Mouse (Mus musculus) limb, embryonic 12.5 days (tissue): ENCODE data around the gene Ccr10. TPM values are rescaled to one million over a fixed set of nuclear protein-coding genes. Genes with fewer than 3 reads are reported as not detected.
A peak's percentile ranks its signal among the peaks of the same experiment; 100 is the strongest.

ENCODE experiments used
- ATAC-seq: fragments of 200-750 bp; cut with Nextera tagmentation; 2 replicates; pipeline ENCODE4 v1.8.0; 2017; ENCODE audit warnings: low read depth, moderate TSS enrichment; ENCODE audit not compliant: insufficient number of reproducible peaks, insufficient read depth, low FRiP score, low TSS enrichment
- H3K27ac ChIP-seq: fragments of 300-500 bp; sonication (generic); 2 replicates; pipeline ENCODE4 v1.5.1; 2016; ENCODE audit warnings: mild to moderate bottlenecking, moderate library complexity
- H3K27me3 ChIP-seq: fragments of 300-500 bp; sonication (generic); 2 replicates; pipeline ENCODE4 v1.6.1; 2016; ENCODE audit warnings: mild to moderate bottlenecking, moderate library complexity
- H3K36me3 ChIP-seq: fragments of 300-500 bp; sonication (generic); 2 replicates; pipeline ENCODE4 v1.6.1; 2016; ENCODE audit warnings: mild to moderate bottlenecking, moderate library complexity
- H3K4me1 ChIP-seq: fragments of 300-500 bp; sonication (generic); replicated peaks from 2 replicates; pipeline ENCODE4 v1.6.1; 2016
- H3K4me2 ChIP-seq: fragments of 300-500 bp; sonication (generic); 2 replicates; pipeline ENCODE4 v1.6.1; 2016; ENCODE audit warnings: mild to moderate bottlenecking, moderate library complexity
- H3K4me3 ChIP-seq: fragments of 300-500 bp; sonication (generic); replicated peaks from 2 replicates; pipeline ENCODE4 v1.5.1; 2016; ENCODE audit warnings: mild to moderate bottlenecking
- H3K9ac ChIP-seq: fragments of 300-500 bp; sonication (generic); replicated peaks from 2 replicates; pipeline ENCODE4 v1.6.1; 2016; ENCODE audit warnings: mild to moderate bottlenecking, moderate library complexity
- H3K9me3 ChIP-seq: fragments of 300-500 bp; sonication (generic); 2 replicates; pipeline ENCODE4 v1.6.1; 2016; ENCODE audit warnings: mild to moderate bottlenecking, moderate library complexity
- WGBS: fragments of 180-500 bp; shearing (Covaris S2); methylation state at CpG from one replicate; pipeline ENCODE4 v1.1.7; 2016; 5-methylcytosine and 5-hydroxymethylcytosine counted together
- polyA plus RNA-seq: library from polyadenylated mRNA; unstranded; fragments of >200 nt; fragmentation: Nextera tagmentation; extraction: Ambion mirVana; gene quantifications from 2 replicates; pipeline ENCODE4 v1.2.1, GENCODE M21; 2016

Gene Ccr10
- 0.24 TPM in 1 of 2 replicates, not detected in the other for polyA plus RNA-seq

DNA sequence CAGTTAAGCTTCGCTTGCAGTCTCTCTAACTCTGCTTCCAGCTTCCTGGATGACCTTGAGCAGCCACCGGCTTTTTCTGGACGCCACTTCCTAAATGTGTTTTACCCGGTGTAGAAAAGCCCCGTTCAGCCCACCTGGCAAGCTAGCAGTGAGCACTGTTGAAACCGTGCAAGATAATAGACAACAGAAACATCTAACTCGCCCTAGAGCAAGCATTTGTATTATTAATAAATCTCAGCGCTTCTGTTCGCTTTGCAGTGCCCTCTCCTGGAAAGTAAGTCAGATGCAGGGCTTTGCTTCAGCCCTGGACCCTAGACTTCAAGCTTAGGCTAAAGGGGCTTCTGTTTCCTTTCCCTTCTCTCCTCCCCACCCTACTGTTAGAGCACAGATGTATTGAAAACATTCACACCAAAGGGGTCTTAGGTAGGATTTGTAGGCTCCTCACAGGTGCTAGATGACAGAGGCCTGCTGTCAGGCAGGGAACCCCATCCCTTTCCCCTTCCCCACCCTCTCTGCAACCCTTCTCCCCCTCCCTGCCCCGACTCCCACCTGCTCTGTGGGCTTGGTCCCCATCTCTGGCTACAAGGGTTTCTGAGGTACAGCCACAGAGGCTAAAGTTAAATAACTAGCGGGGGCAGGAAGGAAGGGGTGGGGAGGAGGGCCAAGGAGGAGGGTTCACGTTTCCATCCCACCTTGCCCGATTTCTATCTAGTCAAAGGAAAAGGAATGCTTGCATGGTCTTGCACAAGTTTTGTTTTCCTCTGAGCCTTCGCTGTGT lies at the start of gene Ccr10:
Gene Ccr10 (minus strand): TSS at position 593 of the 778 bp plus-strand sequence.
- H3K27me3 ChIP-seq, result peaks cover 84% of the 10 kb centered on the region
- ATAC-seq, result no peak
- H3K4me2 ChIP-seq, result peak within 1 kb of the TSS; percentile 71
- 26% methylated on average over 14 of the region's 14 CpGs for WGBS
- H3K36me3 ChIP-seq, result no peaks in the 10 kb centered on the region
- H3K4me1 ChIP-seq, result peaks cover 54% of the 10 kb centered on the region
- H3K9ac ChIP-seq, result 0 out of 2 replicates have a peak within 1 kb of the TSS, but pooled peaks have one; percentile 48
- H3K27ac ChIP-seq, result no peak within 1 kb of the TSS
- H3K9me3 ChIP-seq, result no peaks in the 10 kb centered on the region
- peak within 1 kb of the TSS; percentile 36 for H3K4me3 ChIP-seq

DNA sequence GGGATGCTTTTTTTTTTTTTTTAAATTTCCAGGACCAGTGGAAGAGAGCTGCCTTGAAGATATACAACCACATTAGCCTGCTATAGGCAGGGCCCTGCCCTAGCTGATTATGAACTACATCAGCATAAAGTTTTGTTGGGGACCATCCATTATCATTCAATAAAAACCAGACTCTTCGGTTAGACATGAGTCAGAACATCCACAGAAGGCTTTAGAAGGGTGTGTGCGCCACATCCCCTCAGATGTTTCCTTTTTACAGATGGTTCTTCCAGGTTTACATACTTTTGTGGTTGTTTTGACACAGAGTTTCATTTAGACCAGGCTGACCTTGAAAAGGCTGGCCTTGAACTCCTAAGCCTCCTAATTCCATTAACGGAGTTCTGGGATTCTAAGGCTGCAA lies 49.1 kb upstream of the Ccr10 start:
- no peak for ATAC-seq
- no peaks in the 10 kb centered on the region for H3K36me3 ChIP-seq
- no peaks in the 10 kb centered on the region for H3K27me3 ChIP-seq
- H3K27ac ChIP-seq, result no peak overlapping the region
- H3K9me3 ChIP-seq, result no peaks in the 10 kb centered on the region
- 96% methylated on average over 3 of the region's 3 CpGs for WGBS
- H3K4me1 ChIP-seq, result peaks cover 6% of the 10 kb centered on the region; the same call in 1 of the 2 replicates
- H3K4me3 ChIP-seq, result no peak overlapping the region
- H3K9ac ChIP-seq, result no peak overlapping the region
- no peak overlapping the region for H3K4me2 ChIP-seq

DNA sequence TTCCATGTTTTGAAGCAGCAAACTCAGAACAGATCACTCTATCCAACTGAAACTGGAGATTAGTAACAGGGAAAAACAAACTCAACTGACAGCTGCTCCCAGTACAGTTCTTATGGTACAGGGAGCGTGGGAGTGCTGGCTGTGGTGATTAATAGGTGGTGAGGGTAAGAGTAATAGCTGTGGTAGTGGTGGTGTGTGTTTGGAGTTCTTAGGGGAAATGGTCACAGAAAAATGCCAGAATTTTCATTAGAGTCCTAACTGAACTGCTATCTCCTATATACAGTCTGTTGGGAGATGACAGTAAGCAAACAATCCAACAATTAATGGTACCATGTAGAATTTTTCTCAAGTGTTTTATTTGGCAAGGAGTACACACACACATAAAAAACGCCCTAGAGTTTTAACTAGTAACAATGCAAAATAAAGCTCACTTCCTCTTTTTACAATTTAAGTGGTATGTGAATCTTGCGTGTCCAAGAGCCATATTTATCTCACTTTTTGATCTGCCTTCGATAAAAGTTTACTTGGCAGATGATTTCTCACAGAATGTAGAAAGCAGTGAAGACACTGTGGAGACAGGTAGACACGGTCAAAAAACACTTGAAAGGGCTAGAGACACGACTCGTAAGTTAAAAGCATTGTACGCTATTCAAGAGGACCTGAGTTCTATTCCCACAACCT lies 46.2 kb upstream of the Ccr10 start:
- no peak for ATAC-seq
- Histone ChIP-seq H3K4me3 (no peak overlapping the region), H3K4me1 (0 out of 2 replicates have a peak, but pooled peaks cover 6% of the 10 kb centered on the region), H3K27me3 (no peaks in the 10 kb centered on the region), H3K36me3 (peaks cover 13% of the 10 kb centered on the region; the same call in 1 of the 2 replicates), H3K4me2 (no peak overlapping the region), H3K9ac (no peak overlapping the region), H3K9me3 (no peaks in the 10 kb centered on the region), H3K27ac (no peak overlapping the region)
- 89% methylated on average over 8 of the region's 8 CpGs for WGBS

DNA sequence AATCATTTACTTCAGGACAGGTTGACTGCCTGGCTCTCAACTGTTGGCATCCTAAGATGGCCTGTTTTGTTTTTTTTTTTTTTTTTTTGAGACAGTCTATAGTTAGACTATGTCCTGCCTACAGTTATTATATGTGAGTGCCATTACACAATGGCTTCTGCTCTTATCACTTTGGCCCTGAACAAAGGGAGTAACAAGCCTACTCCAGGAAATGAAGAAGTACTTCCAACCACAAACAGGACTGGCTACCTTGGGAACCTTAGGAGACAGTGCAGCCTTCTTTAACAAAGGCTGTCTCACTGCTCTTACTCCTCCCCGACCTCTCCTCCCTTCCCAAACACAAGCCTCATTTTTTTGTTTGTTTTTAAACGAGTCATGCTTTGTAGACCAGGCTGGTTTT lies 45.6 kb upstream of the Ccr10 start:
- Histone ChIP-seq H3K9ac (no peak overlapping the region), H3K4me2 (no peak overlapping the region), H3K27me3 (no peaks in the 10 kb centered on the region), H3K4me1 (0 out of 2 replicates have a peak, but pooled peaks cover 6% of the 10 kb centered on the region), H3K4me3 (no peak overlapping the region), H3K27ac (no peak overlapping the region), H3K9me3 (no peaks in the 10 kb centered on the region), H3K36me3 (peaks cover 18% of the 10 kb centered on the region; the same call in 1 of the 2 replicates)
- no peak for ATAC-seq
- 66% methylated on average over 2 of the region's 2 CpGs for WGBS

DNA sequence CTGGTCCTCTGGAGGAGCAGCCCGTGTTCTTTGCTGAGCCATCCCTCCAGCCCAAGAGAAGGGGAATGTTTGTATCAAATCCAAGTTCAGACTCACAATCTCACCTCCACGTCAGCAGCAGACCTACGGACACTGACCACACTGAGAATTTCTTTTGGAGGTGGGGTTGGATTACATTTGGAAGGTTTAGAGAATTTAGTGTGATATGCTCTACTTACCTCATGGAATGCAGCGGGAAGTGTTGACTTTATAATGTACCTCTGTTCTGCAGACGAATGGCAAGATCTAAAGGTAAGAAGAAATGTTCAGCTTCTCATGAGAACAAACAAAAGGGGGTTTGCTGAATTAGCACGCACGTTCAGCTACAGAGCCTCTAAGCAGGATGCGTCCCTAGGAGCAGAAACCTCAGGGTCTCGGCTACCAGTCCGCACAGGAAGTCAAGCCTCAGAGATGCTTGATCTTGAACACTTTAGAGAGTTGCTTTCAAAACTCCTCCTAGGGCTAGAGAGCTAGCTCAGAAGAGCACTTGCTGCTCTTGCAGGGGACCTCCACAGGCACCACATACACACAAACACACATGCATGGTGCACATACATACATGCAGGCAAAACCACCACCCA lies 43.3 kb upstream of the Ccr10 start:
- no peak overlapping the region for H3K9ac ChIP-seq
- no peak overlapping the region for H3K4me2 ChIP-seq
- H3K4me1 ChIP-seq, result no peaks in the 10 kb centered on the region
- no peaks in the 10 kb centered on the region for H3K27me3 ChIP-seq
- H3K4me3 ChIP-seq, result no peak overlapping the region
- peaks cover 39% of the 10 kb centered on the region for H3K36me3 ChIP-seq
- WGBS, result 85% methylated on average over 10 of the region's 10 CpGs
- no peak overlapping the region for H3K27ac ChIP-seq
- H3K9me3 ChIP-seq, result no peaks in the 10 kb centered on the region
- no peak for ATAC-seq

DNA sequence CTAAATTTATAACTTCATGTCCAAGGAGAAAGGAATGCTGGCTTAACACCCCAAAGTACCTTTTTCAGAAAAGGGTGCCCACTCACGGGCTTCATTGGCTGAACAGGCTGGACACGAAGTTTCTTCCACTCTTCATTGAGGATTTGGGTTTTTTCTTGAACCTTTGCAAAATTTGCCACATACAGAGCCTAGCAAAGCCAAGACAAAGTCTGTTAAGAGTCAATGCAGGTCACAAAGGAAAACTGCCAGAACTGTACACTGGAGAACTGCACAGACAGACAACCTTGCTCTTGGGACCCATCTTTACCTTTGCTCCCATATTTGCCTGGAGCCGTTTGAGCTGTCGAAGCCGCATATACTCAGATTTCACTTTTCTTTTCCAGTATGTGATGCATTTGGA lies 41.7 kb upstream of the Ccr10 start:
- H3K27ac ChIP-seq, result no peak overlapping the region
- no peaks in the 10 kb centered on the region for H3K4me1 ChIP-seq
- no peak overlapping the region for H3K4me3 ChIP-seq
- no peak overlapping the region for H3K4me2 ChIP-seq
- no peaks in the 10 kb centered on the region for H3K27me3 ChIP-seq
- peaks cover 48% of the 10 kb centered on the region for H3K36me3 ChIP-seq
- WGBS, result 91% methylated on average over 5 of the region's 5 CpGs
- H3K9ac ChIP-seq, result no peak overlapping the region
- no peaks in the 10 kb centered on the region for H3K9me3 ChIP-seq
- ATAC-seq, result no peak

DNA sequence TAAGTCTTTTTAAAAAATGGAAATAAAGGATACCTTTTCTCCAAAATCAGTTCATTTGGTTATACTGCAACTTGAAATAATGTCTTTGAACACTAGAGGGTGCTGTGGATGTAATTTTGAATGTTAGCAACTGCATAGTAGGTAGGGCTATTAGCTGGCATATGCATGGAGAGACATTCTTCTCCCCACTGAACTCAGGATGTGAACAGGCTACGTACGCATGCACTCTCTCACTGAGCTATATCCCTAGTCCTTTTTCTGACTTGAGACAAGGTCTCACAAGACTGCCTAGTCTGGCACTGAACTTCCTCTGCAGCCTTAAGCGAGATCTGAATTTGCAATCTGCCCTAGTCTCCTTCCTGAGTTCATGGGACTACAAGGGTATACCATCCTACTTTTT lies 36.7 kb upstream of the Ccr10 start:
- Histone ChIP-seq H3K36me3 (peaks cover 72% of the 10 kb centered on the region), H3K27ac (no peak overlapping the region), H3K4me3 (no peak overlapping the region), H3K27me3 (no peaks in the 10 kb centered on the region), H3K9ac (no peak overlapping the region), H3K4me1 (no peaks in the 10 kb centered on the region), H3K9me3 (no peaks in the 10 kb centered on the region), H3K4me2 (no peak overlapping the region)
- WGBS, result 45% methylated on average over 3 of the region's 3 CpGs
- no peak; the same call in 1 of the 2 replicates for ATAC-seq

DNA sequence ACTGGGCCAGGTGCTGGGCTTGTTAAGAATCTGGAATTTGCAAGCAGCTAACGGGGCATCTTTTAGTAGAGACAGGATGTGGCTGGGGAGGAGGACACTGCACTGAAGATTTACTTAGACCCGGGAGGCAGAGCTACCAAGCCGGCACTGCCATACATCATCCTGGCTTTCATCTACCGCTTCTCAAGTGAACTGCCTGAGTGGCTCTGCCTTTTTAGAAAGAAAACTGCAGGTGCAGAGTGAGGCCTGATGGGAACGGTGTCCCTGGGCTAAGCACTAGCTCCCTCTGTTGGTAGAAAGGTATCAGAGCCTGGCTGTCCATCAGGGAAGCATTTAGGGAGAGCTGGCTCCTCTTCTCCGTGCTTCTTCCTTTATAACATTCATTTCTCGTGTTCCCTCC lies 25.7 kb upstream of the Ccr10 start:
- no peaks in the 10 kb centered on the region for H3K27me3 ChIP-seq
- ATAC-seq, result no peak
- peaks cover 84% of the 10 kb centered on the region for H3K36me3 ChIP-seq
- H3K27ac ChIP-seq, result no peak overlapping the region
- H3K9ac ChIP-seq, result no peak overlapping the region
- no peaks in the 10 kb centered on the region for H3K9me3 ChIP-seq
- no peak overlapping the region for H3K4me3 ChIP-seq
- no peak overlapping the region for H3K4me2 ChIP-seq
- 25% methylated on average over 7 of the region's 7 CpGs for WGBS
- H3K4me1 ChIP-seq, result no peaks in the 10 kb centered on the region

DNA sequence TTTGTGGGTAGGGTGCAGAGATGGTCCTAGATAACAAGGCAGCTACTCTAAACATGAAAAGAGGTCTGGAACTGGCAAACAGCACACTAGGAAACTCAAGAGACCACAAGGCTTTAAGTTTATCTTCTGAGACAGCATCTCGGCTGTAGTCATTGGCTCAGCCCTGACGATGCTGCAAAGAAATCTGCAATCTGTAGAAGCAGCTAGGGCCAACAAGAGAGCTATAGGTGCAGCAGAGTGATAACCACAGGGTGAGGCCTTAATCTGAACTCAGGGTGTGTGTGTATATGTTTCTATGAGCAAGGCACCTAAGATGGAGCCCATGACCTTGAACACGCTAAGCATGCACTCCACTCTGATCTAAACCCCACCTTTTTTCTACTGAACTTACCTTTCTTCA lies 24.3 kb upstream of the Ccr10 start:
- WGBS, result 86% methylated on average over 3 of the region's 3 CpGs
- no peak overlapping the region for H3K4me3 ChIP-seq
- H3K9me3 ChIP-seq, result no peaks in the 10 kb centered on the region
- no peak overlapping the region for H3K9ac ChIP-seq
- H3K4me1 ChIP-seq, result no peaks in the 10 kb centered on the region
- H3K27ac ChIP-seq, result no peak overlapping the region
- no peak overlapping the region for H3K4me2 ChIP-seq
- H3K36me3 ChIP-seq, result peaks cover 90% of the 10 kb centered on the region
- ATAC-seq, result no peak
- H3K27me3 ChIP-seq, result no peaks in the 10 kb centered on the region

DNA sequence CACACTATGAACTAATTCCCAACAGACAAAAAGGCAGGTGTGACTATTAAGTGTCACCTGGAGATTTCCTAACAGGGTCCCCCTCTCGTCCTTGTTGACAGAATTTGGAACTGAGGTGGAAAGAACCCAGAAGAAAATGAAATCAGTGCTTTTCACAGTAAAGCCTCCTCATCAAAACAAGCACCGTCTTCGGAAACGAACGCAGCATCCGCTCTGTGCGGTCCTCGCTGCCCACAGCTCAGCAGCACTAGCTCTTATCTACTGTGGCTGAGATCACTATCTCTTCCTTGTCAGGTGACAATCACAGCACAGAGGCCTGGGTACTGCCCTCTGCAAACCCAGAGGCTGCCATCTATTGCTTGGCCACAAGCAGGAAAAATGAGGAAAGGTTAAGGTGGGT lies 20.9 kb upstream of the Ccr10 start:
- H3K4me1 ChIP-seq, result peaks cover 6% of the 10 kb centered on the region
- H3K9me3 ChIP-seq, result no peaks in the 10 kb centered on the region
- H3K4me2 ChIP-seq, result no peak overlapping the region
- WGBS, result 89% methylated on average over 8 of the region's 8 CpGs
- no peaks in the 10 kb centered on the region for H3K27me3 ChIP-seq
- peaks cover 87% of the 10 kb centered on the region for H3K36me3 ChIP-seq
- no peak overlapping the region for H3K27ac ChIP-seq
- no peak overlapping the region for H3K4me3 ChIP-seq
- no peak for ATAC-seq
- H3K9ac ChIP-seq, result no peak overlapping the region

DNA sequence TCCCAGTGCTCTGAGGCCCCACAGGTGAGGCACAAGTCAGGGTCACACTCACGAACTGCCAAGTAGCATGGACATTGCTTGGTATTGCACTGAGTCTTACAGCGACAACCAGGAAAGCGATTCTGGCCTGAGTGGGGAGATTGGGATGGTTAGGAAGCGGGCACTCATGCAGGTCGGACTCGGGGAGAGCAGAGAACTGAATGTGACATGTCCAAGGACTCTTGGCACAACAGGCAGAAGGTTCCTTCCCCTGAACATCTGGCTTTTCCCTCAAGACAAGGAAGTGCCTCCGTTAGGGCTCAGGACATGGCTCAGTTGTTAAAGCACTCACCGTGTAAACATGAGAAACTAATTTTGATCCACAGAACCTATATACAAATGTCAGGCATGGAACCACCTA lies 20.3 kb upstream of the Ccr10 start:
- Histone ChIP-seq H3K4me1 (peaks cover 12% of the 10 kb centered on the region), H3K4me2 (no peak overlapping the region), H3K9me3 (no peaks in the 10 kb centered on the region), H3K27ac (no peak overlapping the region), H3K4me3 (no peak overlapping the region), H3K27me3 (no peaks in the 10 kb centered on the region), H3K36me3 (peaks cover 81% of the 10 kb centered on the region), H3K9ac (no peak overlapping the region)
- no peak for ATAC-seq
- WGBS, result 89% methylated on average over 8 of the region's 8 CpGs
